Mouse (Mus musculus) forebrain, postnatal 0 days (tissue): ENCODE measurements at regions not wholly inside any gene's neighbourhood (a gene's known extent, or its start where the extent isn't known, plus 50 kb on each side); places are given as distances from the start of the nearest gene placed in this dataset.

Experiments
- ATAC-seq: fragments of 200-750 bp; cut with Nextera tagmentation; 2 replicates; pipeline ENCODE4 v1.8.0; 2017; ENCODE audit warnings: mild to moderate bottlenecking, moderate library complexity
- DNase-seq: peaks from one replicate; pipeline ENCODE4 v3.0.0-alpha.2; 2015
- H3K27ac ChIP-seq: fragments of 300-500 bp; sonication (generic); 2 replicates; pipeline ENCODE4 v1.5.1; 2014; ENCODE audit warnings: low read depth, mild to moderate bottlenecking, antibody characterized with exemption, low read length, moderate library complexity, mixed read lengths
- H3K27me3 ChIP-seq: fragments of 300-500 bp; sonication (generic); 2 replicates; pipeline ENCODE4 v1.6.1; 2014; ENCODE audit warnings: mild to moderate bottlenecking, low read length, mixed read lengths; ENCODE audit not compliant: insufficient read depth
- H3K36me3 ChIP-seq: fragments of 300-500 bp; sonication (generic); 2 replicates; pipeline ENCODE4 v1.6.1; 2014; ENCODE audit warnings: mild to moderate bottlenecking, moderate library complexity; ENCODE audit not compliant: insufficient read depth
- H3K4me1 ChIP-seq: fragments of 300-500 bp; sonication (generic); 2 replicates; pipeline ENCODE4 v1.6.1; 2014; ENCODE audit warnings: antibody characterized with exemption; ENCODE audit not compliant: insufficient read depth
- H3K4me2 ChIP-seq: fragments of 300-500 bp; sonication (generic); 2 replicates; pipeline ENCODE4 v1.6.1; 2014; ENCODE audit warnings: low read depth, mild to moderate bottlenecking, moderate library complexity
- H3K4me3 ChIP-seq: fragments of 300-500 bp; sonication (generic); 2 replicates; pipeline ENCODE4 v1.5.1; 2014; ENCODE audit warnings: low read depth, low read length, mixed read lengths
- H3K9ac ChIP-seq: fragments of 300-500 bp; sonication (generic); 2 replicates; pipeline ENCODE4 v1.6.1; 2014; ENCODE audit warnings: mild to moderate bottlenecking
- H3K9me3 ChIP-seq: fragments of 300-500 bp; sonication (generic); 2 replicates; pipeline ENCODE4 v1.6.1; 2016; ENCODE audit warnings: low read length
- CTCF ChIP-seq: sonication (generic); IDR thresholded peaks from 2 replicates; pipeline ENCODE4 v1.5.1; 2016; ENCODE audit warnings: antibody characterized with exemption, control low read depth, low read depth
- WGBS: fragments of 180-500 bp; shearing (Covaris S2); extraction: QIAGEN DNeasy Blood & Tissue Kit; methylation state at CpG from one replicate; pipeline ENCODE4 v1.1.7; 2014; 5-methylcytosine and 5-hydroxymethylcytosine counted together

DNA sequence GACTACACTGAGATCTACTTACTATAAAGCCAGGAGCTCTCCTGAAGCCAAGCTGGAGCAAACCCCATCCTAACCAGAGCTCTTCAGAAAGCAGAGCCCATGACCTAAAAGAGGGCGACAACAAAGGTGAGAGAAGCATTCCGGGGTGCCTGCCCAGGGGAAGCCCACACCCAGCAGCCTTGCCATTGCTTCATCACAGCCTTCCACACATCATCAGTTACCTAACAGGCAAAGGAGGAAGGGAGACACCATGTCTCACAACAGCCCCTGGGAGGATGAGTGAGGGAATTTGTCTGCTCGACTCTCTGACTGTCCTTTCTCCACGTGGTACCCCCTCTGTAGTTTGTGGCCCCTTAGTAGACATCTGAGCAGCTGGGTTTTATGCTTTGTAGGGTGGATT lies 303.9 kb downstream of the Fut8 start:
- Histone ChIP-seq H3K4me2 (no peak overlapping the region), H3K27me3 (no peaks in the 10 kb centered on the region), H3K27ac (no peak overlapping the region), H3K4me3 (no peak overlapping the region), H3K4me1 (no peaks in the 10 kb centered on the region), H3K9ac (no peak overlapping the region), H3K9me3 (no peaks in the 10 kb centered on the region), H3K36me3 (no peaks in the 10 kb centered on the region)
- no peak for ATAC-seq
- WGBS = 83% methylated on average over 4 of the region's 4 CpGs
- TF ChIP-seq CTCF = no peak
- DNase-seq = no peak

- H3K4me1 ChIP-seq = no peaks in the 10 kb centered on the region
- DNase-seq (no peak), ATAC-seq (no peak)
Measured at GRCm38 (mm10) chr12:77543651-77544050, 305.7 kb downstream of the Fut8 start.

DNA sequence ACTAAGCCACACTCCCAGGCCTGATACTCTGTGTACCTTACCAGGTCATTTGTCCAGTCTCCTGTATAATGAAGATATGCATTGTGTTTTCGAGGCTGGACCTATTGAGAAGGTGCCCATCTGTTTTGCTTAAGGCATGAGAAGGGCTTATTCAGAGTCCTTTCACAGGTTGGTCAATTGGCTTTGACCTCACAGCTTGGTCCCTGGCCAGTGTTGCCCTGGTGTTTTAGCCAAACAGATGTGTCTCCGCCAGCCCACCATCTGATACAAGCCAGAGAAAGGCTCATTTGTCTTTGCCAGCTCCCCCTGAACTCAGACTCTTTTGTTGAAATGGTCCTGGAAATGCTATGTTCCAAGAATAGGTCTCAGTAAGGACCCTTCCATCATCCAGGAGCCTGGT lies 308.2 kb downstream of the Fut8 start:
- 45% methylated on average over 2 of the region's 2 CpGs for WGBS
- no peaks in the 10 kb centered on the region for H3K27me3 ChIP-seq
- H3K4me2 ChIP-seq = no peak overlapping the region
- H3K27ac ChIP-seq = no peak overlapping the region
- no peak overlapping the region for H3K4me3 ChIP-seq
- DNase-seq (no peak), ATAC-seq (peak; percentile 12; the same call in 1 of the 2 replicates)
- TF ChIP-seq CTCF = no peak
- H3K4me1 ChIP-seq = no peaks in the 10 kb centered on the region
- no peak overlapping the region for H3K9ac ChIP-seq
- H3K9me3 ChIP-seq = no peaks in the 10 kb centered on the region
- no peaks in the 10 kb centered on the region for H3K36me3 ChIP-seq

More at GRCm38 (mm10) chr12:77543651-77544050, 305.7 kb downstream of the Fut8 start:
- no peak overlapping the region for H3K4me3 ChIP-seq
- no peaks in the 10 kb centered on the region for H3K27me3 ChIP-seq
- no peaks in the 10 kb centered on the region for H3K36me3 ChIP-seq
- TF ChIP-seq CTCF = no peak
- H3K27ac ChIP-seq = no peak overlapping the region
- H3K9ac ChIP-seq = no peak overlapping the region
- H3K9me3 ChIP-seq = no peaks in the 10 kb centered on the region
- H3K4me2 ChIP-seq = no peak overlapping the region
- 90% methylated on average over 6 of the region's 6 CpGs for WGBS

GRCm38 (mm10) chr12:77568286-77568685 lies 330.4 kb downstream of the Fut8 start:
- 6% methylated on average over 3 of the region's 3 CpGs for WGBS
- DNase-seq (peak; percentile 77), ATAC-seq (peak; percentile 81)
- H3K4me1 ChIP-seq = no peaks in the 10 kb centered on the region
- TF ChIP-seq CTCF = peak; percentile 79
- no peaks in the 10 kb centered on the region for H3K27me3 ChIP-seq
- no peaks in the 10 kb centered on the region for H3K9me3 ChIP-seq
- no peak overlapping the region for H3K27ac ChIP-seq
- H3K4me2 ChIP-seq = no peak overlapping the region
- no peaks in the 10 kb centered on the region for H3K36me3 ChIP-seq
- H3K9ac ChIP-seq = no peak overlapping the region
- no peak overlapping the region for H3K4me3 ChIP-seq

DNA sequence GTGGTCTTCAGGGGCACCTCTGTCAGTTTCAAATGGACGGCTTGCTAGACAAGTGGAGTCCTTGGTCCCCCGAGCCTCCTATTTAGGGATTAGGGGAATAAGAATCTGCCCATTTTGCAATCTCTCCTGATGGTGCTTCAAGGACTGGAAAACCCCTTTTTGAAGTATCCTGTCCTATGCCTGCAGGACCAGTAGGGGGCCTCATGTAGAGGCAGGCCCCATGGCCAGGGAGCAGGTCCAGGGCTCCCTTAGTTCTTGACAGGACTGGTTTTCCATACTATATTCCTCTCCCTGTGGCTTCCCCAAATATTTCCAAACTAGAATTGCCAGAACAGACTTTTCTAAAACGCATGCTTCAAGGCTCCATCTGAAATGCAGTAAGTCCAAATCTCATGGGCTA lies 332.6 kb downstream of the Fut8 start:
- Histone ChIP-seq H3K36me3 (no peaks in the 10 kb centered on the region), H3K4me2 (no peak overlapping the region), H3K9me3 (no peaks in the 10 kb centered on the region), H3K4me1 (no peaks in the 10 kb centered on the region), H3K27ac (no peak overlapping the region), H3K4me3 (no peak overlapping the region), H3K27me3 (no peaks in the 10 kb centered on the region), H3K9ac (no peak overlapping the region)
- ATAC-seq (no peak), DNase-seq (no peak)
- WGBS = 71% methylated on average over 3 of the region's 3 CpGs
- peak; percentile 40 for TF ChIP-seq CTCF

DNA sequence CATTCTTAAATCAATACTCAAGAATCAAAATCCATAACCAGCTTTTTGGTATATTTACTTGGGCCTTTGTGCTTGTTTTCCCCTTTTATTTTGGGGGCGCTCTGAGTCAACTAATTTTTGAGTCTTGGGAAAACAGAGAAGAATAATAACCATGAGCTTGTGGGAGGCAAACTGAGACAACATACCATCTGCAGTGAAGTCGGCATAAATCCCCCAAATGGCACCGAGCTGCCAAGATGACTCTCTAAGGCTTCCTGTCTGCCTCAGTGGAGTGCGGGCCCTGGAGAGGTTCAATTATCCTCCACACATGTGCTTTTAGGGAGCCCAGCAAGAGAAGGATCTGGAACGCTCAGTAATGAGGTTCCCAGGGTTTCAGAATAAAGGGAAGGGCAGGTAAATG lies 333.1 kb downstream of the Fut8 start:
- H3K27me3 ChIP-seq = no peaks in the 10 kb centered on the region
- TF ChIP-seq CTCF = no peak
- ATAC-seq = no peak
- H3K4me2 ChIP-seq = no peak overlapping the region
- WGBS = 57% methylated on average over 5 of the region's 5 CpGs
- no peak for DNase-seq
- H3K9ac ChIP-seq = no peak overlapping the region
- no peak overlapping the region for H3K4me3 ChIP-seq
- H3K9me3 ChIP-seq = no peaks in the 10 kb centered on the region
- no peak overlapping the region for H3K27ac ChIP-seq
- no peaks in the 10 kb centered on the region for H3K4me1 ChIP-seq
- H3K36me3 ChIP-seq = no peaks in the 10 kb centered on the region

DNA sequence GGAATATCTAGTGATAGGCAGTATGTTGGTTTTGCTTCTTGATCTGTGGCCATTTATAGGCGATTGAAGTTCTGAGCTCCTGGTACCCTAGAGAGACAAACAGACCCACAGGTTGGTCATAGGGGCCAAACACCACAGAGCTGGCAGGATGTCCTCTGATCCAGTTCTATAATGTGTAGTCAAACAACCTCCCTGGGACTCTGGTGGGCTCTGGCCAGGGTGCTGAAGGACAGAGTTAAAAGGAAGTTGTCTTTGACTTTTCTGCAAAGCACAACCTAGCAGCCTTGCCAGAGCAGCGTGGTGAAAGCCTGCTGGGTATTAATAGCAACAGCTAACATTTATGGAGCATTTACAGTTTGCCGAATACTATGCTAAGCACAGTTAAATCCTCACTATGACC lies 337.1 kb downstream of the Fut8 start:
- Histone ChIP-seq H3K36me3 (no peaks in the 10 kb centered on the region), H3K9me3 (no peaks in the 10 kb centered on the region), H3K27me3 (no peaks in the 10 kb centered on the region), H3K4me3 (no peak overlapping the region), H3K9ac (no peak overlapping the region), H3K4me1 (no peaks in the 10 kb centered on the region), H3K4me2 (no peak overlapping the region), H3K27ac (no peak overlapping the region)
- 78% methylated on average over 3 of the region's 3 CpGs for WGBS
- TF ChIP-seq CTCF = no peak
- ATAC-seq (no peak), DNase-seq (no peak)

DNA sequence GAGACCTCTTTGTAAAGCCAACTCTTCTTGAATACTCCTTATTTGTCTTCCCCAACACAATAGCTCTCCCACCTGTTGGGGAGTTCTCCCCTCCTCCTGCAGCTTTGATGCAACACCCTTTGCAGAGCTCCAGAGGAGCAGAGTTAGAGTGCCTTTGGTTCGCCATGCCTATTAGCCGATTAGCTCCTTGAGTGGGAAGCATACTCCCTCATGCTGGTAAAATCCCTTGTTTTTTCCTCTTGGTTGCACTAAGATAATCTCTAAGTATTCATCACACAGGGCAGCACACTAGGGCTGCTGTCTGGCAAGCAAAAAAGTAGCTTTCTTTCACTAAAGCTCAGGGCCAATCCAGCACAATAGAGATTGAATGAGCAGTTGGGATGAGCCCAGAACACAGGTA lies 350.4 kb downstream of the Fut8 start:
- H3K27ac ChIP-seq = no peak overlapping the region
- H3K27me3 ChIP-seq = no peaks in the 10 kb centered on the region
- H3K9me3 ChIP-seq = no peaks in the 10 kb centered on the region
- DNase-seq (no peak), ATAC-seq (no peak)
- no peak for TF ChIP-seq CTCF
- H3K9ac ChIP-seq = no peak overlapping the region
- no peak overlapping the region for H3K4me2 ChIP-seq
- WGBS = 14% methylated on average over 2 of the region's 2 CpGs
- H3K4me3 ChIP-seq = no peak overlapping the region
- H3K4me1 ChIP-seq = no peaks in the 10 kb centered on the region
- no peaks in the 10 kb centered on the region for H3K36me3 ChIP-seq
